Comparison of ENCODE assay signal across 22 mouse cellular contexts in the genomic region with DNA sequence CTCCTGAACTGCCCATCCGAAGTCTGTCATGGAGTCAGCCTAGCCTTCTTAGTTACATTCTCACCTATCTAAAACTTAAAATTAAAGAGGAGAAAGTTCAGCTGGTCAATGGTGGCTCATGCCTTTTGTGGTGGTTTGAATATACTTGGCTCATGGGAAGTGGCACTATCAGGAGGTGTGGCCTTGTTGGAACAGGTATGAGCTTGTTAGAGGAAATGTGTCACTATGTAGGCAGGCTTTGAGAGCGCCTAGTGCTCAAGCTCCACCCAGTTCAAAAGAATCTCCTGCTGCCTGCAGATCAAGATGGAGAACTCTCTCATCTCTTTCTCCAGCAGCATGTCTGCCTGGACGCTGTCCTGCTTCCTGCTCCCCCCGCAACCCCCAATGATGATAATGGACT. TPM values are rescaled to one million over a fixed set of nuclear protein-coding genes. Genes with fewer than 3 reads are reported as not detected.
DNase-seq lines count a peak whose midpoint lies in the region; ATAC-seq and TF ChIP-seq lines count a peak whose summit lies in the region.
"Had no signal": no experiment of that assay in that cellular context is flagged by ENCODE, and none has a peak within 500 bp of the region (broad histone marks: within the 10 kb centered on the region; RNA-seq: fewer than 3 reads in every experiment).

No protein-coding gene starts in this region.

- DNase-seq in ES-CJ7 (ENCODE audit: low read depth, low spot score) (peak; percentile 39), ZHBTc4 (ENCODE audit: low read depth, low spot score) (peak; percentile 62)
- no peak for DNase-seq in retina, postnatal 1 day
- DNase-seq in lung, postnatal 0 days (ENCODE audit: low spot score), result no peak
- DNase-seq in heart, adult 2 months, result no peak
- DNase-seq: adrenal gland, adult 2 months; adrenal gland, postnatal 10 days; adrenal gland, postnatal 25 days; cerebellum, adult 11 months; cerebellum, adult 18-20 months; cerebellum, adult 8-10 months; cerebellum, adult 9-11 months; cerebellum, postnatal 14 days; cerebellum, postnatal 36 days; embryo, embryonic 11 days had no signal

- no peaks in the 10 kb centered on the region for H3K36me3 ChIP-seq in lung, postnatal 0 days (ENCODE audit: insufficient read depth, low read length)
- no peaks in the 10 kb centered on the region for H3K36me3 ChIP-seq in heart, adult 2 months (ENCODE audit: control insufficient read depth, insufficient read depth, low read length)
- H3K36me3 ChIP-seq: embryonic facial prominence, embryonic 13.5 days; embryonic facial prominence, embryonic 15.5 days; forebrain, embryonic 10.5 days; forebrain, embryonic 12.5 days had no signal

- no peak overlapping the region for H3K4me2 ChIP-seq in lung, postnatal 0 days (replicated peaks; ENCODE audit: low read depth, low read length)
- H3K4me2 ChIP-seq: embryonic facial prominence, embryonic 13.5 days; embryonic facial prominence, embryonic 15.5 days; forebrain, embryonic 12.5 days had no signal

- no peak for TF ChIP-seq POLR2A in heart, adult 2 months (IDR thresholded peaks at IDR 0.05; ENCODE audit: insufficient read depth, low read depth, low read length)

- H3K4me3 ChIP-seq in lung, postnatal 0 days (ENCODE audit: low read depth, low read length), result no peak overlapping the region
- no peak overlapping the region for H3K4me3 ChIP-seq in heart, adult 2 months
- H3K4me3 ChIP-seq: embryonic facial prominence, embryonic 13.5 days; embryonic facial prominence, embryonic 15.5 days; erythroblast, embryonic 14.5 days; forebrain, embryonic 10.5 days; forebrain, embryonic 12.5 days had no signal

- no peak for TF ChIP-seq EP300 in lung, postnatal 0 days (IDR thresholded peaks at IDR 0.05)
- no peak for TF ChIP-seq EP300 in heart, adult 2 months (IDR thresholded peaks at IDR 0.05; ENCODE audit: insufficient read depth, low read depth, low read length)

- H3K27me3 ChIP-seq in lung, postnatal 0 days (replicated peaks; ENCODE audit: insufficient read depth, low read length), result no peaks in the 10 kb centered on the region
- H3K27me3 ChIP-seq in heart, adult 2 months (ENCODE audit: control insufficient read depth, insufficient read depth, low read length), result no peaks in the 10 kb centered on the region
- H3K27me3 ChIP-seq: embryonic facial prominence, embryonic 13.5 days; forebrain, embryonic 12.5 days had no signal

- no peak overlapping the region for H3K9ac ChIP-seq in lung, postnatal 0 days (replicated peaks; ENCODE audit: low read depth)
- H3K9ac ChIP-seq in heart, adult 2 months (ENCODE audit: low read depth, low read length), result no peak overlapping the region
- H3K9ac ChIP-seq: embryonic facial prominence, embryonic 13.5 days; embryonic facial prominence, embryonic 15.5 days; forebrain, embryonic 12.5 days had no signal

- no peaks in the 10 kb centered on the region for H3K4me1 ChIP-seq in lung, postnatal 0 days (ENCODE audit: insufficient read depth, low read depth, low read length)
- H3K4me1 ChIP-seq in heart, adult 2 months (ENCODE audit: control insufficient read depth, insufficient read depth, low read length), result no peaks in the 10 kb centered on the region
- H3K4me1 ChIP-seq: embryonic facial prominence, embryonic 13.5 days; embryonic facial prominence, embryonic 15.5 days had no signal

- no peak overlapping the region for H3K27ac ChIP-seq in lung, postnatal 0 days (ENCODE audit: low read length)
- no peak overlapping the region for H3K27ac ChIP-seq in heart, adult 2 months
- H3K27ac ChIP-seq: embryonic facial prominence, embryonic 13.5 days; embryonic facial prominence, embryonic 15.5 days; forebrain, embryonic 10.5 days; forebrain, embryonic 12.5 days had no signal

- no peaks in the 10 kb centered on the region for H3K79me2 ChIP-seq in heart, adult 2 months (replicated peaks; ENCODE audit: control insufficient read depth, insufficient read depth, low read length)

- intact Hi-C loops in heart, adult 2 months (cut with DNase I), result no loop called here

- H3K9me3 ChIP-seq in lung, postnatal 0 days (ENCODE audit: low read length), result no peaks in the 10 kb centered on the region
- H3K9me3 ChIP-seq: embryonic facial prominence, embryonic 13.5 days; embryonic facial prominence, embryonic 15.5 days; forebrain, embryonic 10.5 days; forebrain, embryonic 12.5 days had no signal

- ATAC-seq in lung, postnatal 0 days, result no peak
- ATAC-seq: forebrain, embryonic 14.5 days; forebrain, embryonic 16.5 days had no signal

- no peak for TF ChIP-seq CTCF in lung, postnatal 0 days (IDR thresholded peaks at IDR 0.05)
- no peak for TF ChIP-seq CTCF in heart, adult 2 months (IDR thresholded peaks at IDR 0.05)

- WGBS in lung, postnatal 0 days, result 90% methylated on average over 4 of the region's 4 CpGs
- 89% methylated on average over 4 of the region's 4 CpGs for WGBS in heart, adult 2 months

RNA-seq across cellular contexts. Expression of gene Calm2, which starts 48.8 kb away (rescaled TPM):
- polyA plus RNA-seq in lung, postnatal 0 days (2015; fragmentation: Nextera tagmentation; extraction: Ambion mirVana), result 867 and 887 TPM in 2 replicates
- total RNA-seq in heart, adult 2 months (2021), result 100 to 1,000 TPM; 132 to 145 TPM
- polyA plus RNA-seq in heart, adult 2 months (2012; rRNA removed), result 36.7 and 86.5 TPM in 2 replicates

Comparison
In these comparisons a context has a peak if more than half of its experiments do, and no peak if none do; other contexts are left out.
1. DNase-seq: peak in ES-CJ7 (single experiment) and ZHBTc4 (single experiment); none in retina, postnatal 1 day (single experiment), lung, postnatal 0 days (single experiment) and heart, adult 2 months (0 of 2).